Mouse (Mus musculus) stomach, postnatal 0 days (tissue): Measurements from ENCODE around the gene Csnk1d. TPM values are rescaled to one million over a fixed set of nuclear protein-coding genes. Genes with fewer than 3 reads are reported as not detected.

Experiments used
- ATAC-seq: fragments of 200-750 bp; cut with Nextera tagmentation; 2 replicates; pipeline ENCODE4 v1.8.0; 2017; ENCODE audit not compliant: low FRiP score, low TSS enrichment
- DNase-seq: peaks from one replicate; pipeline ENCODE4 v3.0.0-alpha.2; 2016; ENCODE audit warnings: low spot score
- H3K27ac ChIP-seq: fragments of 300-500 bp; sonication (generic); replicated peaks from 2 replicates; pipeline ENCODE4 v1.5.1; 2014; ENCODE audit warnings: mild to moderate bottlenecking, control low read depth
- H3K27me3 ChIP-seq: fragments of 300-500 bp; sonication (generic); 2 replicates; pipeline ENCODE4 v1.6.1; 2014; ENCODE audit warnings: low read length; ENCODE audit not compliant: control insufficient read depth, insufficient read depth
- H3K36me3 ChIP-seq: fragments of 300-500 bp; sonication (generic); 2 replicates; pipeline ENCODE4 v1.6.1; 2014; ENCODE audit warnings: low read length, mixed read lengths; ENCODE audit not compliant: control insufficient read depth, insufficient read depth
- H3K4me1 ChIP-seq: fragments of 300-500 bp; sonication (generic); replicated peaks from 2 replicates; pipeline ENCODE4 v1.6.1; 2014; ENCODE audit warnings: antibody characterized with exemption; ENCODE audit not compliant: control insufficient read depth, insufficient read depth
- H3K4me2 ChIP-seq: fragments of 300-500 bp; sonication (generic); replicated peaks from 2 replicates; pipeline ENCODE4 v1.6.1; 2014; ENCODE audit warnings: low read depth, mild to moderate bottlenecking, control low read depth, moderate library complexity
- H3K4me3 ChIP-seq: fragments of 300-500 bp; sonication (generic); 2 replicates; pipeline ENCODE4 v1.5.1; 2014; ENCODE audit warnings: low read depth, low read length, control low read depth
- H3K9ac ChIP-seq: fragments of 300-500 bp; sonication (generic); 2 replicates; pipeline ENCODE4 v1.6.1; 2014; ENCODE audit warnings: mild to moderate bottlenecking, low read length, control low read depth, mixed read lengths
- H3K9me3 ChIP-seq: fragments of 300-500 bp; sonication (generic); 2 replicates; pipeline ENCODE4 v1.6.1; 2016; ENCODE audit warnings: low read length; ENCODE audit not compliant: control insufficient read depth
- CTCF ChIP-seq: IDR thresholded peaks from 2 replicates; pipeline ENCODE4 v1.5.1; 2016; ENCODE audit warnings: antibody characterized with exemption, low read depth, mild to moderate bottlenecking, moderate library complexity
- EP300 ChIP-seq: optimal IDR thresholded peaks from 2 replicates; pipeline ENCODE3; 2016; ENCODE audit warnings: antibody characterized with exemption
- WGBS: fragments of 180-500 bp; shearing (Covaris S2); extraction: QIAGEN DNeasy Blood & Tissue Kit; methylation state at CpG from one replicate; pipeline ENCODE4 v1.1.7; 2014; 5-methylcytosine and 5-hydroxymethylcytosine counted together
- polyA plus RNA-seq: library from polyadenylated mRNA; unstranded; fragments of >200 nt; fragmentation: Nextera tagmentation; extraction: Ambion mirVana; gene quantifications from 2 replicates; pipeline ENCODE4 v1.2.1, GENCODE M21; 2015

Csnk1d gene
- polyA plus RNA-seq, 1 experiment from 2014 or later, result 60.7 TPM

DNA sequence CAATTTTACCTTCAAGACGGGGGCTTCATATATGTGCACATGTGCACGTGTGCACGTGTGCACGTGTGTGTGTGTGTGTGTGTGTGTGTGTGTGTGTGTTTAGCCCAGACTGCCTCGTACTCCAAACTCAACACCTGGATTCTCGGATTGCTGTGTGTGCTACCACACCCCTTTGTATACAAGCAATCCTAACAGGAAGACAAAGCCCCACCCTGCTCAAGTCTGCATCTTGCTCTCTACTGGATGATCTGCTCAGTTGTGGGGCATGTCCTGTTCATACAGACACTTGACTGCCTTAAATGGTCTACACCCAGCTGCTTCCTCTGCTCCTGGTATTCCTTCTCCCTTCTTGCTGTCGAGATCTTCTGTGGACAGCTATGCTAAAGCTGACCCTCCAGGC, 45.9 kb downstream of the Csnk1d start:
- Histone ChIP-seq H3K36me3 (no peaks in the 10 kb centered on the region), H3K27ac (no peak overlapping the region), H3K9ac (no peak overlapping the region), H3K9me3 (no peaks in the 10 kb centered on the region), H3K4me2 (no peak overlapping the region), H3K27me3 (no peaks in the 10 kb centered on the region), H3K4me3 (no peak overlapping the region), H3K4me1 (peaks cover 4% of the 10 kb centered on the region)
- TF ChIP-seq EP300 (no peak), CTCF (no peak)
- WGBS, result 68% methylated on average over 7 of the region's 7 CpGs
- ATAC-seq (no peak), DNase-seq (no peak)

GRCm38 (mm10) chr11:120940959-120941358, 50.2 kb downstream of the Csnk1d start:
- no peak overlapping the region for H3K9ac ChIP-seq
- H3K36me3 ChIP-seq, result no peaks in the 10 kb centered on the region
- no peak for TF ChIP-seq EP300
- TF ChIP-seq CTCF, result no peak
- ATAC-seq, result no peak
- no peak overlapping the region for H3K27ac ChIP-seq
- H3K4me3 ChIP-seq, result no peak overlapping the region
- H3K4me1 ChIP-seq, result no peaks in the 10 kb centered on the region
- H3K4me2 ChIP-seq, result no peak overlapping the region
- H3K9me3 ChIP-seq, result no peaks in the 10 kb centered on the region
- 80% methylated on average over 6 of the region's 6 CpGs for WGBS
- no peak for DNase-seq
- no peaks in the 10 kb centered on the region for H3K27me3 ChIP-seq

DNA sequence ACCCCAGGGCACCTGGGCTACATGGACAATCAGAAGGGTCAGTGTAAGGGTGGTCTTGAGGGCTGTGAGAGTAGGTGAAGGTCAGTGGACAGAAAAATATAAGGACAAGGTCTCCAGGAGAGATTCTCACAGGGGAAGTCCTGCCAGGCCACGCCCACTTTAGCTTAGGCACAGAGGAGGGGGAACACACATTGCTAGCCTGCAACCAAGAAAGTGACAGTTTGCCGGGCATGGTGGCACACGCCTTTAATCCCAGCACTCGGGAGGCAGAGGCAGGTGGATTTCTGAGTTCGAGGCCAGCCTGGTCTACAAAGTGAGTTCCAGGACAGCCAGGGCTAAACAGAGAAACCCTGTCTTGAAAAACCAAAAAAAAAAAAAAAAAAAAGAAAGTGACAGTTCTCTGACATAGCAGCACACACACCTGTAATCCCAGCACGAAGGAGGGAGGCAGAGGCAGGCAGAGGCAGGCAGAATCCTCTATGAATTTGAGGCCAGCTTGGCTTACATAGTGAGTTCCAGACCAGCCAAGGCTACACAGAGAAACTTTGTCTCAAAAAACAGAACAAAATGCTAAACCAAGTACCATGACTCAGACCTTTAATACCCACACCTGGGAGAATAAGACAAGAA, 51.3 kb downstream of the Csnk1d start:
- Histone ChIP-seq H3K9ac (no peak overlapping the region), H3K4me3 (no peak overlapping the region), H3K27ac (no peak overlapping the region; the same call in 1 of the 2 replicates), H3K9me3 (no peaks in the 10 kb centered on the region), H3K4me2 (no peak overlapping the region), H3K27me3 (no peaks in the 10 kb centered on the region), H3K4me1 (no peaks in the 10 kb centered on the region), H3K36me3 (no peaks in the 10 kb centered on the region)
- no peak for DNase-seq
- TF ChIP-seq CTCF (no peak), EP300 (no peak)
- WGBS, result 49% methylated on average over 5 of the region's 6 CpGs
- 0 out of 2 replicates have a peak, but pooled peaks have one; percentile 8 for ATAC-seq

- H3K4me2 ChIP-seq, result no peak overlapping the region
- DNase-seq, result peak; percentile 65
- H3K4me1 ChIP-seq, result no peaks in the 10 kb centered on the region
- H3K9me3 ChIP-seq, result no peaks in the 10 kb centered on the region
- no peaks in the 10 kb centered on the region for H3K36me3 ChIP-seq
- H3K9ac ChIP-seq, result no peak overlapping the region
- H3K27me3 ChIP-seq, result no peaks in the 10 kb centered on the region
- H3K4me3 ChIP-seq, result no peak overlapping the region
- WGBS, result 9% methylated on average over 4 of the region's 4 CpGs
- TF ChIP-seq EP300 (no peak), CTCF (no peak)
- H3K27ac ChIP-seq, result peak overlapping the region; percentile 49
- ATAC-seq, result peak; percentile 87
These were observed 52.3 kb downstream of the Csnk1d start for GRCm38 (mm10) chr11:120938795-120939194.

- Histone ChIP-seq H3K27ac (no peak overlapping the region), H3K4me3 (no peak overlapping the region), H3K9ac (no peak overlapping the region), H3K27me3 (no peaks in the 10 kb centered on the region), H3K4me1 (no peaks in the 10 kb centered on the region), H3K9me3 (no peaks in the 10 kb centered on the region), H3K36me3 (no peaks in the 10 kb centered on the region), H3K4me2 (no peak overlapping the region)
- TF ChIP-seq EP300 (no peak), CTCF (no peak)
- WGBS, result 91% methylated on average over 1 of the region's 1 CpGs
- no peak for ATAC-seq
- no peak for DNase-seq
These were observed 53.2 kb downstream of the Csnk1d start for GRCm38 (mm10) chr11:120937976-120938375.

GRCm38 (mm10) chr11:120932564-120933398, 58.3 kb downstream of the Csnk1d start, which contains the start of gene Ccdc57:
TSS of gene Ccdc57 (minus strand) at chr11:120932872.
- WGBS, result 10% methylated on average over 44 of the region's 44 CpGs
- H3K9ac ChIP-seq, result peak within 1 kb of the TSS; percentile 70
- no peaks in the 10 kb centered on the region for H3K4me1 ChIP-seq
- peak within 1 kb of the TSS; percentile 65 for H3K4me3 ChIP-seq
- no peaks in the 10 kb centered on the region for H3K36me3 ChIP-seq
- no peaks in the 10 kb centered on the region for H3K27me3 ChIP-seq
- H3K9me3 ChIP-seq, result no peaks in the 10 kb centered on the region
- H3K27ac ChIP-seq, result peak within 1 kb of the TSS; percentile 45; the same call in 1 of the 2 replicates
- ATAC-seq (peak; percentile 93), DNase-seq (peak; percentile 87)
- TF ChIP-seq EP300 (no peak), CTCF (no peak)
- peak within 1 kb of the TSS; percentile 80 for H3K4me2 ChIP-seq
